Mouse (Mus musculus) ovary, postnatal 10 days (tissue): ENCODE results near the gene Ube2e3.

Experiments
- DNase-seq: peaks from one replicate; pipeline ENCODE4 v3.0.0; 2022; ENCODE audit warnings: low spot score

The Ube2e3 gene

DNA sequence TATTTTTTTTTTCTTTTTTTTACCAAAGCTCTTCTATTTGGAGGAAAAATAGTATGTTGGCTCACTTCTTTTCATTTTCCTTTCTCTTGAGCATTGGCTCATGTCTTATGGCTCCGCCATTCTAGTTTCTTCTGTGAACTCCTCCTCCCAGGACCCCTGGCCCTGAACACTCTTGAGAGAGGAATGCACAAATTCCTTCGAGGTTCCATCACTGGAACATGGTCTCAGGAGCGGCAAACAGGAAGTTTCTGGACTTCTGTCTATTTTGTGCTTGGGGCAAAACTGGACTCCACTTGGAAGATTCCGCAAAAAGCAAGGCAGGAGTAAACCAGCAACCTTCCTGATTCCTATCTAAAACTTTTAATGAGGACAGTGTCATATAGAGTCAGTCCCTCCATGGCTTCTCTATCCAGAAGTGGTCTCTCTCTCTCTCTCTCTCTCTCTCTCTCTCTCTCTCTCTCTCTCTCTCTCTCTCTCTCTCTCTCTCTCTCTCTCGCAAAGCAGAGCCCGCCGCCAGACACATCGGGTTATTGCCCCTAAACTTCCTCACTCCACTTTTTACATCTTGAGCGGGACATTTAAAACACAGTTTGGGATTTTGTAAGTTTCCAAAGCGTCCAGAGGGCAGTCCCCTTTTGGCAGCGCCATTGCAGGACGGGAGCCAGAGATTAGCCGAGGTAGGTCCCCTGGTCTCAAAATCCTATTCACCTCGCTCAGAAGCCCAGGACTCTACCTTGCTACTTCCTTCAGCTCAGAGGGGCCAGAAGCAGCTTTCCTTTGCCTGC is at the start of gene Ube2e3:
Gene Ube2e3, plus strand, starts transcription at position 399 of the 785 bp plus-strand sequence.
- DNase-seq, result no peak

DNA sequence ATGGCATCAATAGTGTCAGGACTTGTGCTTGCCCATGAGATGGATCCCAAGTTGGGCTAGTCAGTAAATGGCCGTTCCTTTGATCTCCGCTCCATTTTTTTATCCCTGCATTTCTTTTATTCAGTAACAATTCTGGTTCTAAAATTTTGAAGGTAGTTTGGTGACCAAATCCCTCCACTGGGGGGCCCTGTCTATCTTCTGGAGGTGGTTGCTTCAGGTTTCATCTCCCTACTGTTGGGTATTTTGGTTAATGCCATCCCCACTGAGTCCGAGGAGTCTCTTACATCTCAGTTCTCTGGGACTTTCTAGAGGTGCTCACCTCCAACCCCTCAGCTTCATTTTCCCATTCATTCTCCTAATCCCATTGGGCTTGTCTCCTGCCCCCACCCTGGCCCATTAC is 38.0 kb upstream of the Ube2e3 start:
- DNase-seq, result no peak

DNA sequence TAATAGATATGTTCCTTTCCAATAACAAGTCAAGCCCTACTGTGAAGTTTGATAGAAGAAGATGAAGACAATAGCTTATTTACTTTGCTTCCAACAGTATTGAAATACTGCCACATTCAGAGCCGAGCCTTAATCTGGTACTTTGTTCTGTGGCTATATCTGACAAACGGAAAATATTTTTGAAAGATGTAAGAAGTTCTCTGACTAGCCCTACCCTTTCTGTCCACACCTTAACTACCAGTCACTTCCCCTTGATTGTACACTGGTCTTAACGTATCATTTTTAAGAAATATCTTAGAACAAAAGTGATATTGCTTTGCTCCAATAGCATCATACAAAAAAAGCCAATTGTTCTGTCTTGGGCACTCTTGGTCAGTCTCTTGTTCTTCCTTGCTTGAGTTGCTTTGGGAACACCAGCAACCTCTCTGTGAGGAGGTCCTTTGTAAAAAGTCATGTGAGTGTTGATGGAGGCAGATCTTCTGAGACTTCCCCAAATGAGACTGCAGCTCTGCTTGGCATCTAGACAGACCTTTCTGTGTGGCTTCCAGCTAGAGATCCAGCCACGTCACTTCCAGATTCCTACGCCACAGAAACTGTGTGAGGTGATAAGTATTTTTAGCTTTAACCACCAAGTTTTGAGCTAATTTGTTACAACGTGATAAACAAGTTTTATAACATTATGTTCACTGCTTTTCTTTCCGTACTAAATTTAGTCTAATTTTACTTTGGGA is 26.3 kb upstream of the Ube2e3 start:
- DNase-seq, result no peak

DNA sequence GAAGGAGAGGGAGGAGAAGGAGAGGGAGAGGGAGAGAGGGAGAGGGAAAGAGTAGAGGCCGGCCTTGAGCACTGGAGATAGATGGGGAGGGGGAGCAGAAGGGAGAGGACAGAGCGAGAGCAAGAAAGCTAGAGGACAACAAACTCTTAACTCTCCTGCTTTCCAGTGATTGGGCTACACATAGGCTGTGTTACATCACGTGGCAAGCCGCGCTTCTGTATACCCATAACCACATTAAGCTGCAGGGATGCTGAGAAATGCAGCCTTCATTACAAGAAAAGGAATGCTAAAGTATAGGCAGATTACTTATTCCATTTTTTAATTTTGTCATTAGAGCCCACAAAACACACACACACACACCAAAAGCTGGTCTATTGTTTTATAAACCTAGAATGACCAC is 23.6 kb upstream of the Ube2e3 start:
- DNase-seq, result no peak

DNA sequence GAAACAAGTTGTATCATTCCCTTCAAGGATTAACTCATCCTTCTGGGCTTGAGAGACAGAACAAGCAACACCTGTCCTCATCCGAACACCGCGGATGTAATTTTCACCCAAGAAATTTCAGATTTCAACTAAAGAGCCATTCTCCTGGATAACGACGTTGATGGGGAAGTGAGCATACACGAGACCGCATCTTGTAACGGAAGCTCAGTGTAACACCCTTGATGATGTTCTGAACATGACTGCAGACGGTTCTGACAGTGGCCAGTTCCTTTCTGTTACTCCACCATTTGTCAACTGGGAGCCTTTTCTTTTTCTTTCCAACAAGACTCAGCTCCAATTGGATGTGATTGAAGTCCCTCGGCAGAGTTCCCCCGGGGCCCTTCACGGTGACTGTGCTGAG is 22.6 kb upstream of the Ube2e3 start:
- no peak for DNase-seq

DNA sequence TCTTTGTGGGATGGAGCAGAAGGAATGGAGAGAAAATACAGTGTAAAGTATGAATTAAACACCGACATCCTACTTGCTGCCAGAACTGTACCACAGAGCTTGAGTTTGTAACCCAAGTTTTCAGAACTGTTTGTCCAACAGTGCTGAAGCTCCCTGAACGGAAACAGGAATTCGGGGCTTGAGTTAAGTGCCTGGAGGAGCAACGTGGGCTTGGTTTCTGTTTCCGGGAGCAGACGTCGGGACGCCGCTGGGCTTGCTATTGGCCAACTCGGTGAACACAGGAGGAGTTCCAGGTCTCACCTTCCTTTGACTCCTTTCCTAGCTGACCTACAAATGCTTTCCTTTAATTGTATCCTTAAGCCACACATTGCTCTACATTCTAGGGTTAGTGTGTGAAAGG is 22.2 kb upstream of the Ube2e3 start:
- no peak for DNase-seq

DNA sequence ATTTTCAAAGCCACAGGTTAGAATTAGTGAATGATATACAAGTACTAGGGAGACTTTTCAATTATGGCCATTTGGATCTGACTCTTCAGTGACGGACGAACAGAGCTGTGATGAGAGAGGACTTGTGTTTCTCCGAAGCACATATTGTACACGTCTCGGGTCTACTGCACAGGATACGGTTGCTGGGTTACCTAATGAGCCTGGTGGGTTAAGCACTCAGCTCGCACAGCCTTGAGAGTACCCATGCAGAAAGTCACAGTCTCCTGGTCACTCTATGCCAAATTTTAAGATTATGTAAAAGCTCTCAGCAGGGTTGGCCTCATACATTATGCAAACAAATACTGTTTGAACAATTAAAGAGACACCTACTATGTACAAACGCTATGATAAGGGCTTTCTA is 13.6 kb upstream of the Ube2e3 start:
- DNase-seq, result no peak

DNA sequence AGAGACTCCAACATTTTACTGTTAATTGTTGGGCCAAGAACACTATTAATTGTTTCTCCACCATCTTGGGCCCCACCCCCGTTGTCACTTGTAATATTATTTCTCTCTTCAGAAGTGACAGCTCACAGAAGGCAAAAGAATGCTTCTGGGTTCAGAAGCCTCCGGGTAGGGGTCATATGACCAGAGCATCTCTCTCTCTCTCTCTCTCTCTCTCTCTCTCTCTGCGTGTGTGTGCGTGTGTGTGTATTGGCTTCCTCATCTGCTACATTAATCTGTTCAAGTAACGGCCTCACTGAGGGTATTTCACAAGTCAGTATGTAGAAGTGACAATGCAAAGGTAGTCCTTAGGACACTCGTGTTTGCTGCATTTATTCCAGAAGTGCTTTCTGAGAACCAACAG is 9.3 kb upstream of the Ube2e3 start:
- no peak for DNase-seq

DNA sequence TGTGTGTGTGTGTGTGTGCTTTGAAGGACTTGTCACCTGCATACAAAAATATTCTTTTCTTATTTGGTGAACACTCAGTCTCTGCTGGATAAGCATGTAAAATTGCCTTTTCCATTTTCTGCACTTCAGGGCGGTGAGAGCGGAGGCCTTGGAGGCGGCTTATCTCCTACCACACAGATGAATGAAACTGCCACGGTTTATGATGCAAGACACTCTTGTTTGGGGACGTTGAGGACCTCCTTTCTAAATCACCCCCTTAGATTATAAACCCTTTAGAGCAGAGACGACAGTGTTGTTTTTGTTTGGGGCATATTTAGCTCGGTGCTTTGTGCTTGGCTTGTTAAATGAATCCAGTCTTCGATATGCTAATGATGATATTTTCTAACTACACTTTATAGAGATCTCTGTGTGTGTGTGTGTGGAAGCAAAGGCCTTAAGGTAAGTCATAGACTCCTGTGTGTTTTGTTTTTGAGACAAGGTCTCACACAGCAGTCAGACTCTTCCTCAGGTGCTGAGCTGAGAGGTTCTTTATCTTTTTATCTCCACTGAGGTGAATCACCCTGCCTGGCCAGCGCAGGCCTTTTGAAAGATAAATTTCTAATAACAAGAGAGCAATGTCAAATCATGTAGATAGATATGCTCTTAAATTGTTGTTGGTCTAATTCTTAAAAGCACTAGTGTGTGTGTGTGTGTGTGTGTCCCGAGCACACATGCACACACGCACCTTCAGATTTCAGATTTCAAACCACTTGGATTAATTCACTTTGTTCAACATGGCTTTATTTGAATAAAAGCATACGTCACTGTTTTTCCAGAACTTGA is 8.4 kb upstream of the Ube2e3 start:
- no peak for DNase-seq

DNA sequence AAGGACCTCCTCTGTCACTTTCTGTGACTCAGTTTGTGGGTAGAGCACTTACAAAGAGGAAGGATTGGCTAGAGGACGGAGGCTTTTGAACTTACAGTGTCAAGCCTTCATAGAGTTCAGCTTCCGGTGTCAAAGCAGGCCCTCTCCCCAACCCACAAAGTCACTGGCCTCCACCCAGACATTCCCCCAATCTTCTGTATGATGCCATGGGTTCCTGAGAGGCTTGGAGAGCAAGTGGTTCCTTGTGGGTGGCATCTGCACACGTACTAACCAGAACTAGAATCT is 7.9 kb upstream of the Ube2e3 start:
- DNase-seq, result no peak

DNA sequence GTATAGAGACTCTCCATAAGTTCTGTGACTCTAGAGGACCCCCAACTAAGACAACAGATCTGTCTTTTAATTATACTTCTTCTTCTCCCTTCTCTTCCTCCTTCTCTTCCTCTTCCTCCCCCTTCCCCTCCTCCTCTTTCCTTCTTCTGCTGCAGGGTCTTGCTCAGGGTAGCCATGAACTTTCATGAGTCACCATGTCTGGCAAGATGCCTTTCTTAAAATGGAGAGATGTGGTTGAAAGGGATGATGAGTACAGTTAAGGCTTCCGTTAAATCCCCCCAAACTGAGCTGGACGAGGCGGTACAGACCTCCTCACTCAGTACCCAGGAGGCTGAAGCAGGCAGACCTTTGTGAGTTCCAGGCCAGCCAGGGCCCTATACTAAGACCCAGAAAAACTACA is 3.8 kb upstream of the Ube2e3 start:
- DNase-seq, result no peak

DNA sequence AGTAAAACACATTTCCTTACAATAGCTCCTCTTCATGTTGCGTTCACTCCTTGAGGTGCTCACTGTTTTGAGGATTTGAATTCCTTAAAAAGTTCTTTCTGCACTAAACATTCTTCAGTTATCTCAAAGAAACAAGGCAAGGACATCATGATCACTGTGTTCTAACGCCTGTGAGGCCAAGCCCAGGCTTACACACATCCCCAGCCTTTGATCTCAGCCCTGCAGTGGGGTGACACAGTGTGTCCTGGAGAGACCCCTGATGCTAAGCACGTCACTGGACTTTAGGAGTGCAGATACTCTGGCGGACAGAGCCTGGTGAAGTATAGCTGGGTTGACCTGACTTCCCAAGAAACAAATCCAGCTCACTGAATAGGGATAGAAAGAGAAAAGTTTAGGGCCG is 3.1 kb upstream of the Ube2e3 start:
- no peak for DNase-seq

DNA sequence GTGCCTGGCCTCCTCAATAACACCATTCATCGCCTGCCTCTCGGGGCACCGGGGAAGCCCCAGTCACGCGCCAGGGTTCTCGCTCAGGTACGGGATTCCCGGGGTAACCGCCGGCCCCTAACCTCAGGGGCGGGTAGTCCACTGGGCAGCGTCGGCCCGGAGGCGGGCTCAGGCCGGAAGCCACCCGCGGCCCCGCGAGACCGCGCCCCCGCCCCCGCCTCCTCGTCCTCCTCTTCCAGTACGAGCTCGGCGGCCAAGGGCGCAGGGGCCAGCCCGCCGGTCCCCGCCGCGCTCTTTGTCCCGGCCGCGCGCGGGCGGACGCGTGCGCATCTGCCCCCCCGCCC is 559 bp downstream of the Ube2e3 start:
- DNase-seq, result peak; percentile 59

DNA sequence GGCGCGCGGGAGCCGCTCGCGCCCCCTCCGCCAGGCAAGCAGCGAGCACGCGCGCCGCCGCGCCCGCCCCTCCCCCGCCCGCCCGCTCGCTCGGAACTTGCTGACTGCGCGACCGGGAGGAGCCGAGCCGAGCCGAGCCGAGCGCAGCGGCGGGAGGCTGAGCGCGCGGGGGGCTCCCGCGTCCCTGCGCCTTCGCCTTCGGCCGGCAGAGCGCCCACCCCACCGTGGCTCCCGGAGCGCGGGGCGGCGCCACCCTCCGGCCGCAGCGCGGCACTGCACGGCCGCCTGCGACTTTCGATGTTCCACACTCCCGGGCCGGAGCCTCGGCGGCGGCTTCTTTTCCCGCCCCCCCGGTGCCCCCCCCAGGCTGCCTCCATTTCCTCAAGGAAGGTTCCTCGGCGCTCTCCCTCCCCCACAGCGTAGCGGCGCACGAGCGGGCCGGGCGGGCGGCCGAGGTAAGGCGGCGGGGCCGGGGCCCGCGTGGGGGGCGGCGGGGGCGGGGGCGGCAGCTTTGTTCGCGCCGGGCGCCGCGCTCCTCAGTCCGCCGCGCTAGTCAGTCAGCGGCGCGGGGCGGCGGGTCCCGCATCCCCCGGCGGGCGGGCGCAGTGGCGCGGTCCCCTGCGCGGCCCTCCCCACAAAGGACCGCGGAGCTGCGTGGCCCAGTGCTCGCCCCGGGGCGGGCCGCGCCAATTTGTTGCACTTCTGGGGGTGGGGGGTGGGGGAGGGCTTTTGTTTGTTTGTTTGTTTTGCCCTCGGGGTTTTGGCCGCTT is 1.2 kb downstream of the Ube2e3 start:
- peak; percentile 64 for DNase-seq

DNA sequence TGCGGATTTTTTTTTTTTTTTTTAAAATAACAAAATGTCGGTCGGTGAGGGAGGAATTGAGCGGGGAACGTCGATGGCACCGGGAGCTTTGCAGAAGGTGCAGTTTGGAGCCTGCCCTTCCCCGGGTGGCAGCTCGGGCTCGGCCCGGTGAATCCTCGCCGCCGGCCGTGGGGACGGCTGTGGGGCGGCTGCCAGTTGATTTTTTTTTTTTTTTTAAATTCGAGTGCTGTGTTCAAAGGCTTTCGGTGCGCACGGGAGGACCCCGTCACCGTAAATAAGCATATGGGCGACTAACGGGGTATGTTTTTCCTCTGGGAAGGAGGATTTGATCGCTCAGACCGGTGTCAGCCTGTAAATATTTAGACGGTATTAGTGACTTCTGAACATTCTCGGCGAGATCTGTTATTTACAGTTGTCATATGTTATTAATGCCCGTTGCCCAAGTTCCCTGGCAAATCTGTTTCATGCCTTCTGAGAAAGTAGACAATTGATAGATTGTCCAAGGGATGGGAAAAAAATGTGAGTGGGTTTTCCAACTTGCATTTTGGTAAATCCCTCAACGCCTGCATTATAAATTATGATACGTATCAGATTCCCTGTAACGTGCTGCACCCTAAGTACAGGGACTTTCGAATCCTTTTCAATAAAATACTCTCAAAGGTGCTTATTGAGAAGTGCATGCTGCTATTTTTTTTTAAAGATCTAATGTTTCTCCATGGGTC is 2.0 kb downstream of the Ube2e3 start:
- no peak for DNase-seq

DNA sequence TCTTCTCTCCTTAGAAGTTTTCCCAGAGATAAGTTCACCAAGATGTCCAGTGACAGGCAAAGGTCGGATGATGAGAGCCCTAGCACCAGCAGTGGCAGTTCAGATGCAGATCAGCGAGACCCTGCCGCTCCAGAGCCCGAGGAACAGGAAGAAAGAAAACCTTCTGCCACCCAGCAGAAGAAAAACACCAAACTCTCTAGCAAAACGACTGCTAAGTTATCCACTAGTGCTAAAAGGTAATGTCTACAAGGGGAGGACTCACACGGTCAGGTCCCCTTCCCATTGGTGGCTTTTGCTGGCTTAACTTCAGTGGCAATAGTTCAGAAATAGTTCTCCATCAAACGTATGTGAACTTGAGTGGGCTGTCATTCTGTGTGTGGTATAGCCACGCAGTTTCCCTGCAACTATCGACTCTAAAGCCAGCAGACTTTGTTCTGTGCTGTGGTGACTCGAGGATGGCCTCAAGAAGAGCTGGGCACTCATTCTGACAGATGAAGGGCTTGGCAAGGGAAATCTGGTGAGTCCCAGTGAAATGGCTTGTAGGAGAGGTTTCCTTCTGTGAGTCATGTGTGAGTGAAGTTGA is 2.6 kb downstream of the Ube2e3 start:
- no peak for DNase-seq

DNA sequence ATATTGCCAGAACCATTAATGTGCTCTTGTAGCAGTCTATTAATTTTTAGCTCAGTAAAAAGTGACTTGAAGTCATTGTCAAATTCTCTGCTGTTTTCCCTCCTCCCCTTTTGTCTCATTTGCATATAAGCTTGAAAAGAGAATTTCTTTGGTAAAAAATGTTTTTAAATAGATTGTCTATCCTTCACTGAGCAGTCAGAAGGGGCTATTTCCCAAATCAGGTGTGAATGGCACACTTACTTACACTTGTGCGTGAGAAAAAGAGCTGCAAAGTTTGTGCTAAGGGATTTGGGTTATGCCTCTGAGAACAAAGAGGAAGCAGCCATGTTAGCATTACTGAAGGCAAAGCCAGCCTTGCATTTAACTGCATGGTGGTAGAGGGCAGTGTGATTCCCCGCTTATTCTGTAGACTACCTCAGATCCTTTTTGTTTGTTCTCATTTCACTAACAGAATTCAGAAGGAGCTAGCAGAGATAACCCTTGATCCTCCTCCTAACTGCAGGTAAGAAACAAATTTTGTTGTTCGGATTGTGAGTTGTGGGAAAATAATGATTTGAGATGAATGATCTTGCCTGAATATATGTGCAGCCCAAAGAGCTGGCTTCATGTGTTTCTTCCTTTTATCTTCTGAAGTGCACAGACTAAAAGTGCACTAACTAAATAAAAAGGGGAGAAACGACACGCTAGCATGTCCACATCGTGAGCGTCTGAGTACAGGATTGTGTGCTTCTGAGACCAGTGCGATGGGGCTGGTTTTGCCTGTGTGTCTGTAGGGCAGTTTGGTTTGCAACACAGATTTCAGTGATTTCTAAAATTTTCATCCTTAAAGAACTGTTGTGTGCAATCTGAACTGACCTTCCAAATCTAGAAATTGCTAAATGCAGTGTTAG is 4.3 kb downstream of the Ube2e3 start:
- no peak for DNase-seq

DNA sequence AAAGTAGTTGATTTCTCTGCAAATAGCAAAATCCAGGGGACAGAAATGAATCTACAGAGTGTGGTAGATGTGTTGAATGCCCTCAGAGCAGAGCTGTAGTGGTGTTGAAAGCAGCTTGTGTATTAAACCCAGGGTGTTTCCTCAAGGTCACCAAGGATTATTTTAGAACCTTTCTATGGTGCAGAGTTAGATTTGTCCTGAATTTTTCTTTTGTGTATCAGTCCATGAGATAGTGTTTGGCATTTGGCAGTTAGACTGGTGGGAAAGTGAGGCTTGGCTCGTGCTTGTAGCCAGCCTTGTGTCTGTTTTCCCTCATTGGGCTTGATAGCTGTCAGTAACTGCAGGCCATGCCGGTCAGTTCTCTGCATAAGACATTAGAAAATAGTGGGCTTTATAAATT is 6.0 kb downstream of the Ube2e3 start:
- DNase-seq, result no peak

DNA sequence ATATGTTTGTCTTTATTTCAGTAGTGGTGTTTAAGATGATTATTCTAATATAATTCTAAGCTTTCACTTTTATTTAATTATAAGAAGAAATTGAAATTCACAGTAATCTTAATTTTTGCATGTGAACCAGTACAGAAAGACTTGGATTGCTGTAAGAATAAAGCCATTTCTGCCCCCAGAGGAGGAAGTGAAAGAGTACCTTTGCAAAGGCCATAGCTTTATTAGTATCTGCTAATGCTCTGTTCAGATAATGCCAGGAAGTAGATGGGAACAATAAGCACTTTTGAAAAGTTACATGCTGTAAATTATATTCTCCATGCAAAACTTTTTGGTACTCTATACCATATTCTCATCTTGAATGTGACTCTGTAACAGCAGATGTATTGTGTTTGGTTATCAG is 8.1 kb downstream of the Ube2e3 start:
- no peak for DNase-seq

DNA sequence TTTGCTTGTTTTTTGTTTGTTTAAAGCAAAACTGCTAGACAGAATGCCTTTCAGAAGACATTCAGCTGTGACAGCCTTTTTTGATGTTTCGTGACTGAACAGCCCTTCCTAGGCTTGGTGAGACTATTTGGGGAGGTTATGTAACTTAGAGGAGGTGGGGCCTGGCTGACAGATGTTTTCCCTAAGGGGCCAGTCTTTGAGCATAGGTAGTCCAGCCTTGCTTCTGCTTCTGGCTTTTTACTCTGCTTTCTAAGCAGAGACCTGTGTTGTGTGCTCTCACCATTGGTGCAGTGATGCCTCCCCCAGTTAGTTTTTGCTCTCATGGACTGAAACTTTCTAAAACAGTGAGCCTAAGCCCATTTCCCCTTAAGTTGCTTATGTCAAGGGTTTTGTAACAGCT is 14.1 kb downstream of the Ube2e3 start:
- no peak for DNase-seq
